Mouse (Mus musculus): ENCODE results near the gene Uba3. TPM values are rescaled to one million over a fixed set of nuclear protein-coding genes. Genes with fewer than 3 reads are reported as not detected.
A peak's percentile ranks its signal among the peaks of the same experiment; 100 is the strongest.

The Uba3 gene
- polyA plus RNA-seq, 1 experiment: 136 TPM

DNA sequence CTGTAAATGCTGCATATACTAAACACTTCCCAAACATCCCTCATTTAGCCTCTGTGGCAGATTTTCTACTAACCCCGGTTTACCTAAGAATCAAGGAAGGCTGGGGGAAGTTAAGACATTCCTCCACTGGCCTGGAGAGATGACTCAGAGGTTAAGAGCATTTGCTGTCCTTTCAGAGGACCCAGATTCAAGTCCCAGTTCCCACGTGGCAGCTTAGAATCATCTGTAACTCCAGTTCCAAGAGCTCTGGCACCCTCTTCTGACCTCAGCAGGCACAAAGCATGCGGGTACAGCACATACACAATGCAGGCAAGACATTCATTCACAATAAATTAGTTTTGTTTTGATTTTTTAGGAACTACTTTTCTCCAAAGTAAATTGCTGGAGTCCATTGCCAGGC lies 3.8 kb upstream of the Uba3 start:
- TF ChIP-seq POLR2A (IDR thresholded peaks at IDR 0.05; ENCODE audit: insufficient read depth, low read length) (no peak), CTCF (IDR thresholded peaks at IDR 0.05; ENCODE audit: low read depth, low read length) (peak; percentile 36)
- Histone ChIP-seq H3K9me3 (replicated peaks; ENCODE audit: control insufficient read depth, insufficient read depth, low read length, poor library complexity, severe bottlenecking) (no peaks in the 10 kb centered on the region), H3K27me3 (ENCODE audit: control insufficient read depth, insufficient read depth, low read length, poor library complexity, severe bottlenecking) (no peaks in the 10 kb centered on the region), H3K4me3 (ENCODE audit: low read depth, low read length) (no peak overlapping the region), H3K27ac (ENCODE audit: insufficient read depth, low read length) (peak overlapping the region; percentile 94), H3K4me1 (ENCODE audit: control insufficient read depth, insufficient read depth, low read length) (no peaks in the 10 kb centered on the region), H3K9ac (ENCODE audit: low read depth, poor library complexity, severe bottlenecking) (peak overlapping the region; percentile 40; the same call in 1 of the 2 replicates), H3K36me3 (ENCODE audit: control insufficient read depth, insufficient read depth, low read length, poor library complexity, severe bottlenecking) (no peaks in the 10 kb centered on the region)

GRCm38 (mm10) chr6:97208406-97208805 lies 3.0 kb upstream of the Uba3 start:
- H3K27ac ChIP-seq (ENCODE audit: insufficient read depth, low read length): peak overlapping the region; percentile 94
- no peak overlapping the region for H3K4me3 ChIP-seq (ENCODE audit: low read depth, low read length)
- H3K9ac ChIP-seq (ENCODE audit: low read depth, poor library complexity, severe bottlenecking): peak overlapping the region; percentile 40; the same call in 1 of the 2 replicates
- no peaks in the 10 kb centered on the region for H3K36me3 ChIP-seq (ENCODE audit: control insufficient read depth, insufficient read depth, low read length, poor library complexity, severe bottlenecking)
- no peaks in the 10 kb centered on the region for H3K4me1 ChIP-seq (ENCODE audit: control insufficient read depth, insufficient read depth, low read length)
- no peaks in the 10 kb centered on the region for H3K9me3 ChIP-seq (replicated peaks; ENCODE audit: control insufficient read depth, insufficient read depth, low read length, poor library complexity, severe bottlenecking)
- no peak for TF ChIP-seq POLR2A (IDR thresholded peaks at IDR 0.05; ENCODE audit: insufficient read depth, low read length)
- TF ChIP-seq CTCF (IDR thresholded peaks at IDR 0.05; ENCODE audit: low read depth, low read length): no peak
- TF ChIP-seq EP300 (IDR thresholded peaks at IDR 0.05; ENCODE audit: insufficient read depth, low read depth, low read length): peak; percentile 25; the same call in 1 of the 2 replicates
- H3K27me3 ChIP-seq (ENCODE audit: control insufficient read depth, insufficient read depth, low read length, poor library complexity, severe bottlenecking): no peaks in the 10 kb centered on the region

DNA sequence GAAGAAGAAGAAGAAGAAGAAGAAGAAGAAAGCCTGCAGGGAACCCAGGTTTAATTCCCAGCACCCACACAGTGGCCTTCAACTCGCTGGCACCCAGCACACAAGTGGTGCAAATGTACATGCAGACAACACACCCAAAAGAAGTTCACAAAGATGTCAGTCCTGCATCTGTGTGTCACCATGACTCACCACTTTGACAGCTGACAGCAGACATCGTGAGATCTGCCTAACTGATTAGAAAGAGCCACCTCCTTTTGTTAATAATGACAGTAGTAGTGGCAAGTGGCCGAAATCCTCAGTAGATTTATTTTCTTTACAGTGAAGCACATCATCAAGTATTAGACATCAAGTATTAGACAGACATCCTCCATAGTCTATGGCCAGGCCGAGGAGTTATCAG lies 1.6 kb upstream of the Uba3 start:
- H3K36me3 ChIP-seq (ENCODE audit: control insufficient read depth, insufficient read depth, low read length, poor library complexity, severe bottlenecking): peaks cover 2% of the 10 kb centered on the region

DNA sequence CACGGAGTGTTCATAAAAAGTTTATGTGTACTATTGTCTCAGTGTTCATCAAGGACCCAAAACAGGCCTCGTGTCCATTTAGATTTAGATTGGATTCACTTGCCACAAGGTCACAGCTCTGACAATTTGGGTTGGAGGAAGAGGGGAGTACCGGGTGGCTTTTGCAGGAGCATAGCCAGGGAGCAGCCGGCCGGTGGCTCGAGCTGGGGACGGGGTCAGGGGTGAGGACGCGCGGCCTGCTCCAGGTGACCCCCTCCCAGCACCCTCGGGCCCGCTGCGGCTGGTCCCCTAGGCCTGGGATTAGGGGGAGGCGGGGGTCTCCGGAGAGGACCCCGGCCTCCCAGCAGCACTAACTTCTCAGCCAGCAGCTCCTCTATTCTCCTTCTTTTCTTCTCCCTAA lies 495 bp downstream of the Uba3 start:
- Histone ChIP-seq H3K9ac (ENCODE audit: low read depth, poor library complexity, severe bottlenecking) (peak overlapping the region; percentile 100), H3K27ac (ENCODE audit: insufficient read depth, low read length) (peak overlapping the region; percentile 70), H3K36me3 (ENCODE audit: control insufficient read depth, insufficient read depth, low read length, poor library complexity, severe bottlenecking) (peaks cover 13% of the 10 kb centered on the region), H3K4me3 (ENCODE audit: low read depth, low read length) (peak overlapping the region; percentile 96), H3K4me1 (ENCODE audit: control insufficient read depth, insufficient read depth, low read length) (peaks cover 1% of the 10 kb centered on the region), H3K9me3 (replicated peaks; ENCODE audit: control insufficient read depth, insufficient read depth, low read length, poor library complexity, severe bottlenecking) (no peaks in the 10 kb centered on the region), H3K27me3 (ENCODE audit: control insufficient read depth, insufficient read depth, low read length, poor library complexity, severe bottlenecking) (no peaks in the 10 kb centered on the region)
- TF ChIP-seq POLR2A (IDR thresholded peaks at IDR 0.05; ENCODE audit: insufficient read depth, low read length) (no peak), CTCF (IDR thresholded peaks at IDR 0.05; ENCODE audit: low read depth, low read length) (no peak), EP300 (IDR thresholded peaks at IDR 0.05; ENCODE audit: insufficient read depth, low read depth, low read length) (no peak)

More for the DNA sequence above, 1.6 kb upstream of the Uba3 start:
- TF ChIP-seq EP300 (IDR thresholded peaks at IDR 0.05; ENCODE audit: insufficient read depth, low read depth, low read length) (0 out of 2 replicates have a peak, but pooled peaks have one; percentile 16), CTCF (IDR thresholded peaks at IDR 0.05; ENCODE audit: low read depth, low read length) (no peak)
- Histone ChIP-seq H3K27ac (ENCODE audit: insufficient read depth, low read length) (peak overlapping the region; percentile 85; the same call in 1 of the 2 replicates), H3K9me3 (replicated peaks; ENCODE audit: control insufficient read depth, insufficient read depth, low read length, poor library complexity, severe bottlenecking) (no peaks in the 10 kb centered on the region), H3K9ac (ENCODE audit: low read depth, poor library complexity, severe bottlenecking) (no peak overlapping the region), H3K27me3 (ENCODE audit: control insufficient read depth, insufficient read depth, low read length, poor library complexity, severe bottlenecking) (no peaks in the 10 kb centered on the region), H3K4me3 (ENCODE audit: low read depth, low read length) (no peak overlapping the region), H3K4me1 (ENCODE audit: control insufficient read depth, insufficient read depth, low read length) (peaks cover 1% of the 10 kb centered on the region)

DNA sequence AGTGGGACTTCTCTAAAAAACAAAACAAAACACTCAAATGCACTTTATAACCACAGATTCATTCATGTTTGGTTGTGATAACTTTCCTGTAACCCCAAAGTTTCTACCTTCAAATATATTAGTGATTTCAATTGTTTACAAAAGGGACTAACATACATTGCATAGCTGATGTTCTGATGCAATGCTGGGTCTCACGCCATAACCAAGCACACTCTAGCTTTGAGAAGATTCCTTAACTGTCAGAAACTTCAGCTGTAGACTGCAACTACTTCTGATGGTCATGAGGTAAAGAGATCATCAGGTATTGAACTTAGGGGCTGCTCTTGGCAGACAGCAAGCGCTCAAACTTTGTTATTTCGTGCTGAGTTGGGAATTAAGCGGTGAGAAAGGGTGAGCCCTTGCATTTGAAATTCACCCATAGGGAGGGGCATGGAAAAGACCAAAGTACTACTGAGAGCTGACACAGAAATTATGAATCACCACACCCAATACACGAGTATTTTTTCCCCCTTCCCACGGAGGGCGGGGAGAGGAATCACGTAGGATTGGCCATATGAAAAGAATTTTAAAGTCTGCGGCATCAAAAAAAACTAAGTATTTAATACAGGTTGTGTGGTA lies 1.1 kb downstream of the Uba3 start:
- Histone ChIP-seq H3K27ac (ENCODE audit: insufficient read depth, low read length) (peak overlapping the region; percentile 70), H3K9me3 (replicated peaks; ENCODE audit: control insufficient read depth, insufficient read depth, low read length, poor library complexity, severe bottlenecking) (no peaks in the 10 kb centered on the region), H3K4me1 (ENCODE audit: control insufficient read depth, insufficient read depth, low read length) (peaks cover 1% of the 10 kb centered on the region), H3K27me3 (ENCODE audit: control insufficient read depth, insufficient read depth, low read length, poor library complexity, severe bottlenecking) (no peaks in the 10 kb centered on the region), H3K9ac (ENCODE audit: low read depth, poor library complexity, severe bottlenecking) (peak overlapping the region; percentile 100), H3K36me3 (ENCODE audit: control insufficient read depth, insufficient read depth, low read length, poor library complexity, severe bottlenecking) (peaks cover 14% of the 10 kb centered on the region), H3K4me3 (ENCODE audit: low read depth, low read length) (peak overlapping the region; percentile 96)
- TF ChIP-seq EP300 (IDR thresholded peaks at IDR 0.05; ENCODE audit: insufficient read depth, low read depth, low read length) (no peak), POLR2A (IDR thresholded peaks at IDR 0.05; ENCODE audit: insufficient read depth, low read length) (no peak), CTCF (IDR thresholded peaks at IDR 0.05; ENCODE audit: low read depth, low read length) (no peak)

DNA sequence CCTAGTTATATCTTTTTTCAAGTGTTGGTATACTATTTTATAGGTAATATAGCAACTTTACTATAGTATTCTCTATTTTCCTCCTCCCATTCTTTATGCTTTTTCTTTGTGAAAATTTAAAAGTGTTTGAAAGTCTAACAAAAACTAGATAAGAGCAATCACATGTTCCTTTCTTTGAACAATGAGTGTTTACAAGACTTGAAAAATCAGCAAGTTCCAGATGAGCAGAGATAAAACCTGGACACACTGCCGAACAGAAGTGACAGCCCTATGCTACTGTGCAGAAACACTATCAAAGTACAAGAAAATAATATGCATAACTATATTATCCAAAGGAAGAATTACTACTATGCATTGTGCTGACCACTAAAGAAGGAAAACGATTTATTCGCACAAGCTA lies 3.0 kb downstream of the Uba3 start:
- H3K9ac ChIP-seq (ENCODE audit: low read depth, poor library complexity, severe bottlenecking): no peak overlapping the region
- no peaks in the 10 kb centered on the region for H3K9me3 ChIP-seq (replicated peaks; ENCODE audit: control insufficient read depth, insufficient read depth, low read length, poor library complexity, severe bottlenecking)
- no peak overlapping the region for H3K27ac ChIP-seq (ENCODE audit: insufficient read depth, low read length)
- no peak for TF ChIP-seq POLR2A (IDR thresholded peaks at IDR 0.05; ENCODE audit: insufficient read depth, low read length)
- TF ChIP-seq CTCF (IDR thresholded peaks at IDR 0.05; ENCODE audit: low read depth, low read length): no peak
- TF ChIP-seq EP300 (IDR thresholded peaks at IDR 0.05; ENCODE audit: insufficient read depth, low read depth, low read length): no peak
- peaks cover 1% of the 10 kb centered on the region for H3K4me1 ChIP-seq (ENCODE audit: control insufficient read depth, insufficient read depth, low read length)
- peaks cover 20% of the 10 kb centered on the region for H3K36me3 ChIP-seq (ENCODE audit: control insufficient read depth, insufficient read depth, low read length, poor library complexity, severe bottlenecking)
- no peaks in the 10 kb centered on the region for H3K27me3 ChIP-seq (ENCODE audit: control insufficient read depth, insufficient read depth, low read length, poor library complexity, severe bottlenecking)
- H3K4me3 ChIP-seq (ENCODE audit: low read depth, low read length): no peak overlapping the region
